Mouse (Mus musculus) embryonic facial prominence, embryonic 13.5 days (tissue): ENCODE results near the gene Fitm2. TPM values are rescaled to one million over a fixed set of nuclear protein-coding genes. Genes with fewer than 3 reads are reported as not detected.

Source experiments
- ATAC-seq: fragments of 200-750 bp; cut with Nextera tagmentation; 2 replicates; pipeline ENCODE4 v1.8.0; 2017; ENCODE audit warnings: low read depth; ENCODE audit not compliant: insufficient number of reproducible peaks, insufficient read depth, low FRiP score, low TSS enrichment
- H3K27ac ChIP-seq: fragments of 300-500 bp; sonication (generic); 2 replicates; pipeline ENCODE4 v1.5.1; 2015; ENCODE audit warnings: moderate library complexity, mild to moderate bottlenecking, inconsistent platforms
- H3K27me3 ChIP-seq: fragments of 300-500 bp; sonication (generic); 2 replicates; pipeline ENCODE4 v1.6.1; 2015; ENCODE audit warnings: mild to moderate bottlenecking, inconsistent platforms
- H3K36me3 ChIP-seq: fragments of 300-500 bp; sonication (generic); 2 replicates; pipeline ENCODE4 v1.6.1; 2015; ENCODE audit warnings: mild to moderate bottlenecking, inconsistent platforms
- H3K4me1 ChIP-seq: fragments of 300-500 bp; sonication (generic); 2 replicates; pipeline ENCODE4 v1.6.1; 2015; ENCODE audit warnings: inconsistent platforms
- H3K4me2 ChIP-seq: fragments of 300-500 bp; sonication (generic); 2 replicates; pipeline ENCODE4 v1.6.1; 2015; ENCODE audit warnings: moderate library complexity, mild to moderate bottlenecking, inconsistent platforms
- H3K4me3 ChIP-seq: fragments of 300-500 bp; sonication (generic); 2 replicates; pipeline ENCODE4 v1.5.1; 2015; ENCODE audit warnings: mild to moderate bottlenecking, inconsistent platforms
- H3K9ac ChIP-seq: fragments of 300-500 bp; sonication (generic); 2 replicates; pipeline ENCODE4 v1.6.1; 2015; ENCODE audit warnings: mild to moderate bottlenecking, inconsistent platforms
- H3K9me3 ChIP-seq: fragments of 300-500 bp; sonication (generic); 2 replicates; pipeline ENCODE4 v1.6.1; 2016; ENCODE audit warnings: inconsistent platforms
- WGBS: fragments of 180-500 bp; shearing (Covaris S2); methylation state at CpG from one replicate; pipeline ENCODE4 v1.1.7; 2015; ENCODE audit warnings: mixed read lengths; 5-methylcytosine and 5-hydroxymethylcytosine counted together
- polyA plus RNA-seq: library from polyadenylated mRNA; unstranded; fragments of >200 nt; fragmentation: Nextera tagmentation; extraction: Ambion mirVana; gene quantifications from 2 replicates; pipeline ENCODE4 v1.2.1, GENCODE M21; 2015

Gene Fitm2
- 9.7 and 10.0 TPM in 2 replicates for polyA plus RNA-seq

- under 1% methylated on average over 30 of the region's 30 CpGs for WGBS
- Histone ChIP-seq H3K27me3 (no peaks in the 10 kb centered on the region), H3K9ac (peak within 1 kb of the TSS; percentile 89)
Observed at GRCm38 (mm10) chr2:163472466-163472851, at the start of gene Fitm2. Fitm2 (minus strand) TSS chr2:163472629.

GRCm38 (mm10) chr2:163506300-163507004 is 34.0 kb upstream of the Fitm2 start, which contains the start of gene Hnf4a:
Hnf4a (plus strand) TSS chr2:163506808.
- H3K4me3 ChIP-seq: no peak within 1 kb of the TSS
- no peaks in the 10 kb centered on the region for H3K9me3 ChIP-seq
- WGBS: 88% methylated on average over 10 of the region's 10 CpGs
- no peaks in the 10 kb centered on the region for H3K4me1 ChIP-seq
- no peaks in the 10 kb centered on the region for H3K27me3 ChIP-seq
- no peak within 1 kb of the TSS for H3K4me2 ChIP-seq
- H3K27ac ChIP-seq: no peak within 1 kb of the TSS
- no peaks in the 10 kb centered on the region for H3K36me3 ChIP-seq
- no peak within 1 kb of the TSS for H3K9ac ChIP-seq
- no peak for ATAC-seq

More at GRCm38 (mm10) chr2:163472466-163472851, at the start of gene Fitm2:
- Histone ChIP-seq H3K36me3 (peaks cover 24% of the 10 kb centered on the region), H3K27ac (no peak within 1 kb of the TSS), H3K4me2 (peak within 1 kb of the TSS; percentile 85), H3K4me3 (peak within 1 kb of the TSS; percentile 89), H3K9me3 (no peaks in the 10 kb centered on the region), H3K4me1 (peaks cover 9% of the 10 kb centered on the region)
- ATAC-seq: peak; percentile 92

GRCm38 (mm10) chr2:163503191-163503590 is 30.8 kb upstream of the Fitm2 start:
- ATAC-seq: no peak
- H3K27me3 ChIP-seq: no peaks in the 10 kb centered on the region
- no peaks in the 10 kb centered on the region for H3K4me1 ChIP-seq
- no peaks in the 10 kb centered on the region for H3K9me3 ChIP-seq
- H3K27ac ChIP-seq: no peak overlapping the region
- H3K4me2 ChIP-seq: no peak overlapping the region
- H3K36me3 ChIP-seq: no peaks in the 10 kb centered on the region
- no peak overlapping the region for H3K4me3 ChIP-seq
- WGBS: 77% methylated on average over 7 of the region's 7 CpGs
- no peak overlapping the region for H3K9ac ChIP-seq

- H3K9ac ChIP-seq: no peak overlapping the region
- no peak for ATAC-seq
- H3K4me2 ChIP-seq: no peak overlapping the region
- H3K4me1 ChIP-seq: no peaks in the 10 kb centered on the region
- no peaks in the 10 kb centered on the region for H3K9me3 ChIP-seq
- WGBS: 71% methylated on average over 2 of the region's 2 CpGs
- no peak overlapping the region for H3K27ac ChIP-seq
- no peaks in the 10 kb centered on the region for H3K36me3 ChIP-seq
- H3K27me3 ChIP-seq: no peaks in the 10 kb centered on the region
- H3K4me3 ChIP-seq: no peak overlapping the region
Observed at GRCm38 (mm10) chr2:163502219-163502618, 29.8 kb upstream of the Fitm2 start.

GRCm38 (mm10) chr2:163494456-163494855 is 22.0 kb upstream of the Fitm2 start:
- H3K27ac ChIP-seq: no peak overlapping the region
- H3K36me3 ChIP-seq: no peaks in the 10 kb centered on the region
- WGBS: 42% methylated on average over 6 of the region's 6 CpGs
- no peaks in the 10 kb centered on the region for H3K9me3 ChIP-seq
- H3K4me1 ChIP-seq: no peaks in the 10 kb centered on the region
- 0 out of 2 replicates have a peak, but pooled peaks cover 4% of the 10 kb centered on the region for H3K27me3 ChIP-seq
- no peak for ATAC-seq
- H3K9ac ChIP-seq: no peak overlapping the region
- no peak overlapping the region for H3K4me2 ChIP-seq
- no peak overlapping the region for H3K4me3 ChIP-seq

- Histone ChIP-seq H3K4me2 (no peak overlapping the region), H3K9me3 (no peaks in the 10 kb centered on the region), H3K27ac (no peak overlapping the region), H3K4me1 (no peaks in the 10 kb centered on the region), H3K36me3 (no peaks in the 10 kb centered on the region), H3K9ac (no peak overlapping the region), H3K27me3 (0 out of 2 replicates have a peak, but pooled peaks cover 4% of the 10 kb centered on the region), H3K4me3 (no peak overlapping the region)
- ATAC-seq: no peak
- WGBS: 50% methylated on average over 5 of the region's 5 CpGs
Observed at GRCm38 (mm10) chr2:163493976-163494375, 21.5 kb upstream of the Fitm2 start.

GRCm38 (mm10) chr2:163493031-163493430 is 20.6 kb upstream of the Fitm2 start:
- ATAC-seq: no peak
- no peak overlapping the region for H3K4me3 ChIP-seq
- no peak overlapping the region for H3K27ac ChIP-seq
- H3K9me3 ChIP-seq: no peaks in the 10 kb centered on the region
- H3K4me2 ChIP-seq: no peak overlapping the region
- H3K27me3 ChIP-seq: 0 out of 2 replicates have a peak, but pooled peaks cover 4% of the 10 kb centered on the region
- WGBS: 16% methylated on average over 5 of the region's 5 CpGs
- no peaks in the 10 kb centered on the region for H3K4me1 ChIP-seq
- H3K36me3 ChIP-seq: no peaks in the 10 kb centered on the region
- no peak overlapping the region for H3K9ac ChIP-seq

- no peak within 1 kb of the TSS for H3K9ac ChIP-seq
- no peaks in the 10 kb centered on the region for H3K9me3 ChIP-seq
- no peaks in the 10 kb centered on the region for H3K4me1 ChIP-seq
- H3K27me3 ChIP-seq: 0 out of 2 replicates have a peak, but pooled peaks cover 4% of the 10 kb centered on the region
- no peaks in the 10 kb centered on the region for H3K36me3 ChIP-seq
- H3K27ac ChIP-seq: no peak within 1 kb of the TSS
- H3K4me2 ChIP-seq: no peak within 1 kb of the TSS
- 69% methylated on average over 5 of the region's 5 CpGs for WGBS
- H3K4me3 ChIP-seq: no peak within 1 kb of the TSS
- no peak for ATAC-seq
Observed at GRCm38 (mm10) chr2:163492018-163492417, 19.6 kb upstream of the Fitm2 start, which contains the start of gene R3hdml. R3hdml (plus strand) TSS chr2:163492318.

GRCm38 (mm10) chr2:163491351-163491750 is 18.9 kb upstream of the Fitm2 start:
- Histone ChIP-seq H3K9ac (no peak overlapping the region), H3K4me1 (no peaks in the 10 kb centered on the region), H3K9me3 (no peaks in the 10 kb centered on the region), H3K36me3 (no peaks in the 10 kb centered on the region), H3K4me3 (no peak overlapping the region), H3K27me3 (0 out of 2 replicates have a peak, but pooled peaks cover 4% of the 10 kb centered on the region), H3K4me2 (no peak overlapping the region), H3K27ac (no peak overlapping the region)
- no peak for ATAC-seq
- WGBS: 68% methylated on average over 7 of the region's 7 CpGs

- H3K27me3 ChIP-seq: 0 out of 2 replicates have a peak, but pooled peaks cover 4% of the 10 kb centered on the region
- ATAC-seq: no peak
- no peak overlapping the region for H3K4me3 ChIP-seq
- H3K27ac ChIP-seq: no peak overlapping the region
- no peaks in the 10 kb centered on the region for H3K4me1 ChIP-seq
- no peak overlapping the region for H3K9ac ChIP-seq
- no peaks in the 10 kb centered on the region for H3K9me3 ChIP-seq
- H3K36me3 ChIP-seq: no peaks in the 10 kb centered on the region
- no peak overlapping the region for H3K4me2 ChIP-seq
- 88% methylated on average over 17 of the region's 17 CpGs for WGBS
Observed at GRCm38 (mm10) chr2:163490656-163491055, 18.2 kb upstream of the Fitm2 start.

- 57% methylated on average over 5 of the region's 5 CpGs for WGBS
- ATAC-seq: no peak
- no peaks in the 10 kb centered on the region for H3K36me3 ChIP-seq
- H3K4me2 ChIP-seq: no peak overlapping the region
- H3K9me3 ChIP-seq: no peaks in the 10 kb centered on the region
- H3K9ac ChIP-seq: no peak overlapping the region
- no peak overlapping the region for H3K4me3 ChIP-seq
- H3K27me3 ChIP-seq: 0 out of 2 replicates have a peak, but pooled peaks cover 4% of the 10 kb centered on the region
- H3K4me1 ChIP-seq: no peaks in the 10 kb centered on the region
- no peak overlapping the region for H3K27ac ChIP-seq
Observed at GRCm38 (mm10) chr2:163489725-163490291, 17.4 kb upstream of the Fitm2 start.

GRCm38 (mm10) chr2:163487360-163487759 is 14.9 kb upstream of the Fitm2 start:
- H3K9me3 ChIP-seq: no peaks in the 10 kb centered on the region
- H3K36me3 ChIP-seq: no peaks in the 10 kb centered on the region
- H3K4me1 ChIP-seq: no peaks in the 10 kb centered on the region
- H3K4me2 ChIP-seq: no peak overlapping the region
- 88% methylated on average over 3 of the region's 3 CpGs for WGBS
- H3K27ac ChIP-seq: no peak overlapping the region
- peaks cover 18% of the 10 kb centered on the region for H3K27me3 ChIP-seq
- no peak overlapping the region for H3K9ac ChIP-seq
- no peak overlapping the region for H3K4me3 ChIP-seq
- no peak for ATAC-seq
